Mouse (Mus musculus) forebrain, embryonic 12.5 days (tissue): ENCODE measurements around the gene Tubb3. TPM values are rescaled to one million over a fixed set of nuclear protein-coding genes. Genes with fewer than 3 reads are reported as not detected.

Source experiments
- ATAC-seq: fragments of 200-750 bp; cut with Nextera tagmentation; 2 replicates; pipeline ENCODE4 v1.8.0; 2017; ENCODE audit warnings: moderate TSS enrichment; ENCODE audit not compliant: low FRiP score
- H3K27ac ChIP-seq: fragments of 300-500 bp; sonication (generic); 2 replicates; pipeline ENCODE4 v1.5.1; 2016; ENCODE audit warnings: mild to moderate bottlenecking
- H3K27me3 ChIP-seq: fragments of 300-500 bp; sonication (generic); 2 replicates; pipeline ENCODE4 v1.6.1; 2016; ENCODE audit warnings: mild to moderate bottlenecking
- H3K36me3 ChIP-seq: fragments of 300-500 bp; sonication (generic); replicated peaks from 2 replicates; pipeline ENCODE4 v1.6.1; 2016; ENCODE audit warnings: mild to moderate bottlenecking
- H3K4me1 ChIP-seq: fragments of 300-500 bp; sonication (generic); 2 replicates; pipeline ENCODE4 v1.6.1; 2016
- H3K4me2 ChIP-seq: fragments of 300-500 bp; sonication (generic); 2 replicates; pipeline ENCODE4 v1.6.1; 2016; ENCODE audit warnings: mild to moderate bottlenecking, moderate library complexity
- H3K4me3 ChIP-seq: fragments of 300-500 bp; sonication (generic); replicated peaks from 2 replicates; pipeline ENCODE4 v1.5.1; 2016; ENCODE audit warnings: mild to moderate bottlenecking
- H3K9ac ChIP-seq: fragments of 300-500 bp; sonication (generic); 2 replicates; pipeline ENCODE4 v1.6.1; 2016; ENCODE audit warnings: mild to moderate bottlenecking
- H3K9me3 ChIP-seq: fragments of 300-500 bp; sonication (generic); 2 replicates; pipeline ENCODE4 v1.6.1; 2016
- WGBS: fragments of 180-500 bp; shearing (Covaris S2); methylation state at CpG from one replicate; pipeline ENCODE4 v1.1.7; 2016; 5-methylcytosine and 5-hydroxymethylcytosine counted together
- polyA plus RNA-seq: library from polyadenylated mRNA; unstranded; fragments of >200 nt; fragmentation: Nextera tagmentation; extraction: Ambion mirVana; gene quantifications from 2 replicates; pipeline ENCODE4 v1.2.1, GENCODE M21; 2016

Tubb3 gene
- polyA plus RNA-seq, result 827 and 897 TPM in 2 replicates

DNA sequence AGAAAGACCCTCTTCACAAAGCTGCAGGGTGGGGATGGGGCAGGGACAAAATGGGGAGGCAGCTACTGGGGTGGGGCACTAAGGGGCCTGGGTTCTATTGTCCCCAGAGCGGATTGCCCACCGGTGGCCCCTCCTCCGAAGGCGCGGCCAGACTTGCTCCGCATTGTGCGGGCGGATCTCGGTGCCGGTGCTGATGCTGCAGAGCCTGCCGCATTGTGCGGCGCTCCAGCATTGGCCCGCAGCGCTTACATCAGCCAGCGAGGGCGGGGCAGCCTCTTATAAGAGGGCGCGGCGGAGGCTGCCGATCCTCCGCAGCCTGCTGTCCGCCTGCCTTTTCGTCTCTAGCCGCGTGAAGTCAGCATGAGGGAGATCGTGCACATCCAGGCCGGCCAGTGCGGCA is at the start of gene Tubb3:
Gene Tubb3, plus strand, starts transcription at position 179 of the 400 bp plus-strand sequence.
- ATAC-seq, result peak; percentile 90
- under 1% methylated on average over 29 of the region's 29 CpGs for WGBS
- H3K27me3 ChIP-seq, result 0 out of 2 replicates have a peak, but pooled peaks cover 8% of the 10 kb centered on the region
- peaks cover 46% of the 10 kb centered on the region for H3K4me1 ChIP-seq
- H3K36me3 ChIP-seq, result no peaks in the 10 kb centered on the region
- peak within 1 kb of the TSS; percentile 96 for H3K9ac ChIP-seq
- no peaks in the 10 kb centered on the region for H3K9me3 ChIP-seq
- peak within 1 kb of the TSS; percentile 72 for H3K4me2 ChIP-seq
- H3K27ac ChIP-seq, result peak within 1 kb of the TSS; percentile 96
- peak within 1 kb of the TSS; percentile 86 for H3K4me3 ChIP-seq

DNA sequence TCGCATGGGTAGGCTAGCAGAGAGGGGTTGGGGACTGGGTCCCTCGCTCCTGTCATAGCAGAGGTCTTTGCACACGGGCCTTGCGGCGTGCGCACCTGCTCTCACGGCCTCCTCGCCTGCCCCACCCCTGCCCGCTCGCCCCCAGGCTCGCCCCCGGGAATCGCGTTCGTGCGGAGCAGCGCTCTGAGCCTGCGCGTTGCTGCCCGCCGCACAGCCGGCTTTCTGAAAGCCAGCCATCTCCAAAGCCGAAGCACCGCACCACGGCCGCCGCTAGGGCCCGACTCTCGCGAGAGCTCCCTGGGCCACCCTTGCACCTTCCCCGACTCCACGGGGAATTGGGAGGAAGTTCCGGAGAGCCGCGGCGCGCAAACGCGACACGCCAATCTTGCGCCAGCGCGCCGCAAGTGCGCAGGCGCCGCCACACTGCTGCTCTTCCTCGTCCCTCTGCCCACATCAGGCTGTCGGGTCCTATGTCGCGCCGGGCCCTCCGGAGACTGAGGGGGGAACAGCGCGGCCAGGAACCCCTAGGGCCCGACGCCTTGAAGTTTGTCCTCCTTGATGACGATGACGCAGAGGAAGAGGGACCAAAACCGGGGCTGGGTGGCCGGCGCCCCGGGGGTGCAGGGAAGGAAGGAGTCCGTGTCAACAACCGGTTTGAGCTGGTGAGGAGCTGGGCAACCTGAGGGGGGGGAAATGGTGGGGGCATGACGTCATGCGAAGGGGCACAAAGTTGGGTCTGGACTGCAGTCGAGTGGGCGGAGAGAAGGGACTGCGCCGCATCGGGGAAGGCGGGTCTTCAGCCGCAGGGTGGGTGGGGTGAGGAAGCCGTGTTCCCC is 37.6 kb upstream of the Tubb3 start, which contains the start of gene Tcf25:
Gene Tcf25, plus strand, starts transcription at position 351 of the 836 bp plus-strand sequence.
- peak within 1 kb of the TSS; percentile 96 for H3K27ac ChIP-seq
- ATAC-seq, result peak; percentile 93
- H3K9ac ChIP-seq, result peak within 1 kb of the TSS; percentile 78
- WGBS, result under 1% methylated on average over 75 of the region's 75 CpGs
- H3K9me3 ChIP-seq, result no peaks in the 10 kb centered on the region
- peak within 1 kb of the TSS; percentile 76 for H3K4me3 ChIP-seq
- peaks cover 15% of the 10 kb centered on the region for H3K36me3 ChIP-seq
- H3K4me2 ChIP-seq, result peak within 1 kb of the TSS; percentile 83
- peaks cover 28% of the 10 kb centered on the region for H3K4me1 ChIP-seq
- no peaks in the 10 kb centered on the region for H3K27me3 ChIP-seq

DNA sequence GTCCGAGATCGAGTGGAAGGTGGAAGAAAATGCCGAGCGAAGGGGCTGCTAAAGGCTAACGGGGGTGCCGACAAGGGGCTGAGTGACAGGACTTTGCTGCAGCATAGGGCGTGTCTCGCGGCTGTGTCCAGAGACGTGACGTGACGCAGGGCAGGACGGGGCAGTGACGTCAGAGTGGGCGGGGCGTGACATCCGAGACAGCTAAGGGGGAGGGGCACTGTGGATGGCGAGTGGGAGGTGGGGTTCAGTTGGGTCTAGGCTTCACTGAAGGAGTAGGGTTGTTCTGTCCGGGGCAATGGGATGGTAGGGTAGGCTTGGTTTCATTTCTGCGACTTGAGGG is 37.0 kb upstream of the Tubb3 start:
- peak overlapping the region; percentile 76 for H3K4me3 ChIP-seq
- no peaks in the 10 kb centered on the region for H3K9me3 ChIP-seq
- peak overlapping the region; percentile 78 for H3K9ac ChIP-seq
- peaks cover 28% of the 10 kb centered on the region for H3K4me1 ChIP-seq
- peak overlapping the region; percentile 83 for H3K4me2 ChIP-seq
- H3K36me3 ChIP-seq, result peaks cover 11% of the 10 kb centered on the region
- peak overlapping the region; percentile 96 for H3K27ac ChIP-seq
- peak; percentile 81 for ATAC-seq
- no peaks in the 10 kb centered on the region for H3K27me3 ChIP-seq
- 1% methylated on average over 20 of the region's 20 CpGs for WGBS

DNA sequence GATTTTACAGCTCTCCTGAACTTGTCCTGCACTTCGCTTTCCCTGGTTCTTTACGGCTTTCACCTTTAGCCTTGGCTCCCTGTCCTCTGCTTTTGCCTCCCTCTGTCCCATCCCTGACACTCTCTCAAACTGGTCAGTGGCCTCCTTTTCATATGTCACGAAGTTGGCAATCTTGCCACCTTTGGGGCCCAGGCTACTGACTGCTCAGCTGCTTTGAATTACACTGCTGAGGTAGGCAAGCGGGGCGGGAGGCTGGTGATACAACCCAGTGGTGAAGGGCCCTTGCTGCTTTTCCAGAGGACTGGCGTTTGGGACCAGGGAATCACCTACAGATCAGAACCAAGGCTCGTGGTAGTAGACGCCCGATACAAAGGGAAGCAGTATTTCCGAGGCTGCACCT is 35.5 kb upstream of the Tubb3 start:
- peaks cover 28% of the 10 kb centered on the region for H3K4me1 ChIP-seq
- H3K9ac ChIP-seq, result peak overlapping the region; percentile 33; the same call in 1 of the 2 replicates
- peak overlapping the region; percentile 1; the same call in 1 of the 2 replicates for H3K27ac ChIP-seq
- H3K36me3 ChIP-seq, result peaks cover 11% of the 10 kb centered on the region; the same call in 1 of the 2 replicates
- no peak overlapping the region for H3K4me3 ChIP-seq
- ATAC-seq, result no peak
- 85% methylated on average over 10 of the region's 10 CpGs for WGBS
- no peaks in the 10 kb centered on the region for H3K9me3 ChIP-seq
- H3K27me3 ChIP-seq, result no peaks in the 10 kb centered on the region
- H3K4me2 ChIP-seq, result no peak overlapping the region

DNA sequence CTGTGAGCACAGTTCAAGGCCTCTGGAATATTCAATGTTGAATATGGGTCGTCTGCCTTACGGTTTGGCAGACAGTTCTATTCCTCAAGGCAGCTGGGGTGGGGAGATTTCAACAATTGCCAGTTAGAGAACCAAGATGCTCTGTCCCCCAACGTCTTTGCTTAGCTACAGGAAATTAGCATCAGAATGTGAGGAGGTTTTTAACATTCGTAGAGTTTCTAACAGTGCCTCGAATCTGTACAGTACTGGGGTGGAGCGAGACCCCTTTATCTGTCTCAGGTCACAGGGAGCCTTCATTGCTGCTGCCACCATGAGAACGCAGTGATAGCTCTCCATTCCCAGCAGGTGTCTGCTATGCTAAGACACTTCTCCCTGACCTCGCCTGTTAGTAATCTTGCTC is 35.1 kb upstream of the Tubb3 start:
- no peak overlapping the region for H3K4me3 ChIP-seq
- no peaks in the 10 kb centered on the region for H3K27me3 ChIP-seq
- no peak overlapping the region for H3K9ac ChIP-seq
- no peak for ATAC-seq
- peaks cover 28% of the 10 kb centered on the region for H3K4me1 ChIP-seq
- H3K4me2 ChIP-seq, result no peak overlapping the region
- peaks cover 14% of the 10 kb centered on the region; the same call in 1 of the 2 replicates for H3K36me3 ChIP-seq
- peak overlapping the region; percentile 1; the same call in 1 of the 2 replicates for H3K27ac ChIP-seq
- H3K9me3 ChIP-seq, result no peaks in the 10 kb centered on the region
- WGBS, result 62% methylated on average over 8 of the region's 8 CpGs

DNA sequence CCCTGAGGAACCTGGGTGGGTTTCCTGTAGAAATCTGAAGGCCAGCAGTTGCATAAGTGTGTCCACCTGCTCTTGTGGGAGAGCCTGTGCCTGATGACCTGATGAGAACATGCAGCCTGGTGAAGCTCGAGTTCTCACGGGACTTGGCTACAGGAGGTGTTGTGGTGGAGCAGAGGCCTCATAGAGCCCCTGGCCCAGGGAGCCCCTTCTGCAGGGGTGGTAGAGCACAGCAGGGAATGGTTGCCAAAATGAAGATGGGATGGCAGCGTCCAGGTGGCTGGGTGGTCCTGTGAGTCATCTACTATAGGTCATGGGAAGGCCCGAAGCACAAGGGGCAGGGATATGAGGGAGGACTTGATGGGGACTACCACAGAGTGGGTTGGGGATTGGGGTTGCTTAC is 29.5 kb upstream of the Tubb3 start:
- H3K4me2 ChIP-seq, result no peak overlapping the region
- WGBS, result 95% methylated on average over 4 of the region's 4 CpGs
- no peaks in the 10 kb centered on the region for H3K27me3 ChIP-seq
- no peaks in the 10 kb centered on the region for H3K9me3 ChIP-seq
- no peak overlapping the region for H3K27ac ChIP-seq
- no peak for ATAC-seq
- no peaks in the 10 kb centered on the region for H3K4me1 ChIP-seq
- H3K9ac ChIP-seq, result no peak overlapping the region
- H3K36me3 ChIP-seq, result peaks cover 64% of the 10 kb centered on the region
- no peak overlapping the region for H3K4me3 ChIP-seq

DNA sequence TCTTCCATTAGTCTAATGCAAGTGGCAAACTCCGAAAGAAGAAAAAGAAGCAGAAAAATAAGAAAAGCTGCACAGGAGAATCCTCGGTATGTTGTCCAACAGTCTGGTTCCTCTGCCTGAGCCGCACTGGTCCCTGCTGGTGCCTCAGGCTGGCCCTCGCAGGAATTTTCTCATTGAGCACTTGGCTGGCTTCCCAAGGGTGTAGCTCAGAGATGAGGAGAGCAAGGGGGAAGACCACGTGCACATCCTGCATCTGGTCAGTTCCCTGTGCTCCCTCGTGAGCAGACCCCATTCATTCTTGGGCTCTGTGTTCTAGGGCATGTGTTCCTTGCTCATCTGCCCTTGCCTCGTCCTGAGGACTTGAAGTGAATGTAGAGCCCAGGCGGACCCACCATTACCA is 28.7 kb upstream of the Tubb3 start:
- no peak overlapping the region for H3K4me2 ChIP-seq
- 88% methylated on average over 8 of the region's 8 CpGs for WGBS
- H3K36me3 ChIP-seq, result peaks cover 72% of the 10 kb centered on the region
- no peaks in the 10 kb centered on the region for H3K4me1 ChIP-seq
- no peak overlapping the region for H3K4me3 ChIP-seq
- no peak overlapping the region for H3K9ac ChIP-seq
- no peak for ATAC-seq
- H3K27ac ChIP-seq, result no peak overlapping the region
- H3K9me3 ChIP-seq, result no peaks in the 10 kb centered on the region
- no peaks in the 10 kb centered on the region for H3K27me3 ChIP-seq

DNA sequence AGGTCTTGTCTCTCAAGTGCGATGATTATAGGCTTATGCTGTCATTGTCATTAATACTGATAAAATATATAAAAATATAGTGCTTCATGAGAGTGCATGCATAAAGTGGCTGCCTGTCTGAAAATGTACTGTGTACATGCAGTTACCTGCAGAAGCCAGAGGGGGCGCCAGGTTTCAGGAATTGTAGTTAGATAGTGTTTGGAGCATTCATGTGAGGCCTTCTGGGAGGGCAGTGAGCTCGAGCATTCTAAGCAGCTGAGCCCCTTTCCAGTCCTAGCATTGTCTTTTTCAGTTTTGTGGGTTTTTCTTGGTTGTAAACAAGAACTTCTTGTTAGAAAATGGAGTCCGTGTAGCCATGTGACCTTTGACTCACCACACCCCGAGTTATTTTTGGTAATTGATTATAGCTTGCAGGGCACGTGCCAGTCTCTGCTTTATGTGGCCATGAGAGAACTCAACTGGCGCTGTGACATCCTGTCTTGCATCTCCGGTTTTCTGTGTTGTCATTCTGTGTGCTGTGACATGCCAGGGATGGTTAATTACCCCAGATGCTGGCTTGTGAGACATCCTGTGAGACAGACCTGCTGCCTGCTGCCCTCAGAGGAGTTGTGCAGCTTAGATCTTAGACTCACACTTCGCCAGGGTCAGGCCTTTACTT is 26.2 kb upstream of the Tubb3 start:
- Histone ChIP-seq H3K4me2 (no peak overlapping the region), H3K27ac (no peak overlapping the region), H3K4me1 (no peaks in the 10 kb centered on the region), H3K9ac (no peak overlapping the region), H3K27me3 (no peaks in the 10 kb centered on the region), H3K36me3 (peaks cover 90% of the 10 kb centered on the region), H3K9me3 (no peaks in the 10 kb centered on the region), H3K4me3 (no peak overlapping the region)
- ATAC-seq, result no peak
- WGBS, result 72% methylated on average over 9 of the region's 9 CpGs

DNA sequence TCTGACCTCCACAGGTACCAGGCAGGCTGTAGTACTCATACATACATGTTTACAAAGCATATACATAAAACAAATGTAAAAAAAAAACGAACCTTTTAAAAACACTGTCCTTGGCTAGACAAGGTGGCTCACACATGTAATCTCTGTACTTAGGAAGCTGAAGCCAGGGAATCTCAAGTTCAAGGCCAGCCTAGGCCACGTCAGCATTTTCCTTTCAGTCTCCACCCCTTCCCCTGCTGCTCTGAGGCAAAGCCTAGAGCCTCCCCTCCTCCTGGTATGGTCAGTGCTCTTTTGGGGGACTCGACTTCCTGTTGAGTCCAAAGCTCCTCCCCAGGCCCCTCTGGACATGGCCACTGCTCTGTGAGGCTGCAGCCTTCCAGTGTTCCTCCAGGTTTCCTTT is 24.2 kb upstream of the Tubb3 start:
- Histone ChIP-seq H3K9ac (no peak overlapping the region), H3K27ac (no peak overlapping the region), H3K27me3 (no peaks in the 10 kb centered on the region), H3K4me2 (no peak overlapping the region), H3K9me3 (no peaks in the 10 kb centered on the region), H3K4me1 (no peaks in the 10 kb centered on the region), H3K36me3 (peaks cover 98% of the 10 kb centered on the region), H3K4me3 (no peak overlapping the region)
- WGBS, result 77% methylated on average over 3 of the region's 3 CpGs
- ATAC-seq, result no peak

DNA sequence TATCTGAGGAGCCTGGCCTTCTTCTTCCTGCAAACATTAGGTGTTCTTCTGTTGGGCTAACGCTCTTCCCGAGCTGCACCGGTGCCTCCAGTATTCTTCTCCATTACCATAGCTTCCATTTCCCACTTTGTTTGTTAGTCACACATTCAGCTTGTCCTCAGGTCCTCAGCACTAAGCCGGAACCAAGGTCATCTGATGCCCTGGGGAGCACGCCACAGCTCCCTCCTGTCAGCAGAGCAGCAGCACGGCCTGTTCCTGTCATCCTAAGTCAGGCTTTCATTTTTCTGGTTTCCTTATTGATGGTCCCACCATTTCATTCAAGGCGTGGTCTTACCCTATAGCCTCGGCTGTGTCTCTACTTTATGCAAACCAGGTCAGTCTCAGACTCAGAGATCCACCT is 23.4 kb upstream of the Tubb3 start:
- Histone ChIP-seq H3K27me3 (no peaks in the 10 kb centered on the region), H3K4me1 (no peaks in the 10 kb centered on the region), H3K36me3 (peaks cover 99% of the 10 kb centered on the region), H3K27ac (no peak overlapping the region), H3K4me3 (no peak overlapping the region), H3K4me2 (no peak overlapping the region), H3K9ac (no peak overlapping the region), H3K9me3 (no peaks in the 10 kb centered on the region)
- WGBS, result 93% methylated on average over 8 of the region's 8 CpGs
- ATAC-seq, result no peak

DNA sequence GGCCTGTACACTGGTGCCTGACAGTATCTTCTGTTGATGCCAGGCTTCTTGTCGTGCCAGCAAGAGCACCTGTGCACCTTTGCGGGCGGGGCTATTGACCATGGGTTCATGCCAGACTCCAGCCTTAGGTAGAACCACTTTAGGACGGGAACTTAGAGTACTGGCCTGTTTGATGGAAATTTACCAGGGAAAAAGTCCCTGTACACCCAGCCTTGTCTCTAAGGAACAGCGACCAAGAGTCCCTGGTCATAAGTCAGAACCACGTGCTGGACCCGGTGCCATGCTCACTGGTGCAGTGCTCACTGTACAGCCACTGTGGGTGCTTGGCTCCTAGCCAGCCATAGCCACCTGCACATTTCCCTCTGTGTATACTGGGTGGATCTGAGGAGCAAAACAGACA is 22.2 kb upstream of the Tubb3 start:
- Histone ChIP-seq H3K27ac (no peak overlapping the region), H3K4me3 (no peak overlapping the region), H3K9me3 (no peaks in the 10 kb centered on the region), H3K27me3 (no peaks in the 10 kb centered on the region), H3K36me3 (peaks cover 99% of the 10 kb centered on the region), H3K9ac (no peak overlapping the region), H3K4me2 (no peak overlapping the region), H3K4me1 (no peaks in the 10 kb centered on the region)
- no peak for ATAC-seq
- WGBS, result 93% methylated on average over 7 of the region's 7 CpGs

DNA sequence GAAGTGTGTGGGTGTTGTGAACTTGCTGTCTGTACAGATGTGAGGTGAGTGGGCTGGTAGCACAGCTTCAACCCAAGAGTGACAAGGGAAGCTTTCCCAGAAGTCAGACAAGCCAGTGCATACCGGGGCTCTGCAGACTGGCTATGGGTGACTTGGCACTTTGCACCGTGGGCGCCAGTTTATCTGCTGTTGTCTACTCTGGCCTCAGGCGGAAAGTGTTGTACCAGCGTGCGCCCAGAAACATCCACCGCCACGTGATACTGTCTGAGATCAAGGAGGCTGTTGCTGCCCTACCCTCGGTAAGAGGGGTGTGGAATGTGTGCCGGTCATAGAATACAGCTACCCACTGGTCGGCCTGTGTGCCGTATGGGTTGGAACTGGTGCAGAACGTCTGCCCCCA is 12.9 kb upstream of the Tubb3 start:
- no peaks in the 10 kb centered on the region for H3K4me1 ChIP-seq
- ATAC-seq, result no peak
- peaks cover 99% of the 10 kb centered on the region for H3K36me3 ChIP-seq
- no peak overlapping the region for H3K4me3 ChIP-seq
- no peaks in the 10 kb centered on the region for H3K27me3 ChIP-seq
- H3K27ac ChIP-seq, result no peak overlapping the region
- H3K9ac ChIP-seq, result no peak overlapping the region
- H3K4me2 ChIP-seq, result no peak overlapping the region
- H3K9me3 ChIP-seq, result no peaks in the 10 kb centered on the region
- WGBS, result 93% methylated on average over 13 of the region's 13 CpGs
